Mouse (Mus musculus) heart, embryonic 14.5 days (tissue): Measurements from ENCODE around the gene Bbip1. TPM values are rescaled to one million over a fixed set of nuclear protein-coding genes. Genes with fewer than 3 reads are reported as not detected.
A peak's percentile ranks its signal among the peaks of the same experiment; 100 is the strongest.
"Not testable (repeated sequence)": the region's sequence is repeated elsewhere in the genome, so short reads cannot be mapped to it uniquely, and the experiment has no call there.

Source experiments
- ATAC-seq: fragments of 200-750 bp; cut with Nextera tagmentation; 2 replicates; pipeline ENCODE4 v1.8.0; 2017; ENCODE audit warnings: low read depth, moderate TSS enrichment; ENCODE audit not compliant: insufficient number of reproducible peaks, insufficient read depth, low FRiP score
- H3K27ac ChIP-seq, 2 experiments: fragments of 200-500 bp in 1 of 2; fragments of 300-500 bp in 1 of 2; sonication (generic) in 1 of 2; replicated peaks in 1 of 2; 2 replicates each; pipeline ENCODE4 v1.5.1; 2012 to 2014; ENCODE audit warnings: low read depth in 2 of 2, low read length in 2 of 2, control low read depth in 1 of 2, mild to moderate bottlenecking in 1 of 2, mixed read lengths in 1 of 2; ENCODE audit not compliant: control insufficient read depth in 1 of 2, insufficient read depth in 1 of 2
- H3K27me3 ChIP-seq: fragments of 300-500 bp; sonication (generic); 2 replicates; pipeline ENCODE4 v1.6.1; 2014; ENCODE audit warnings: mild to moderate bottlenecking, low read length, control low read depth; ENCODE audit not compliant: control insufficient read depth, insufficient read depth
- H3K36me3 ChIP-seq: fragments of 300-500 bp; sonication (generic); 2 replicates; pipeline ENCODE4 v1.6.1; 2014; ENCODE audit warnings: mild to moderate bottlenecking, control low read depth, low read length, mixed read lengths; ENCODE audit not compliant: control insufficient read depth, insufficient read depth
- H3K4me1 ChIP-seq, 2 experiments: fragments of 200-500 bp in 1 of 2; fragments of 300-500 bp in 1 of 2; sonication (generic) in 1 of 2; 2 replicates each; pipeline ENCODE4 v1.6.1; 2012 to 2014; ENCODE audit warnings: low read length in 2 of 2, control low read depth in 1 of 2, mixed read lengths in 1 of 2; ENCODE audit not compliant: control insufficient read depth in 2 of 2, insufficient read depth in 2 of 2
- H3K4me2 ChIP-seq: fragments of 300-500 bp; sonication (generic); 2 replicates; pipeline ENCODE4 v1.6.1; 2014; ENCODE audit warnings: mild to moderate bottlenecking, low read length
- H3K4me3 ChIP-seq, 2 experiments: fragments of 200-500 bp in 1 of 2; fragments of 300-500 bp in 1 of 2; sonication (generic) in 1 of 2; 2 replicates each; pipeline ENCODE4 v1.5.1; 2012 to 2014; ENCODE audit warnings: low read length in 2 of 2, mild to moderate bottlenecking in 2 of 2, control low read depth in 1 of 2, low read depth in 1 of 2, moderate library complexity in 1 of 2; ENCODE audit not compliant: control insufficient read depth in 1 of 2, insufficient read depth in 1 of 2
- H3K9ac ChIP-seq: fragments of 300-500 bp; sonication (generic); 2 replicates; pipeline ENCODE4 v1.6.1; 2014; ENCODE audit warnings: mild to moderate bottlenecking, low read length
- H3K9me3 ChIP-seq: fragments of 300-500 bp; sonication (generic); 2 replicates; pipeline ENCODE4 v1.6.1; 2016; ENCODE audit warnings: low read length, control low read depth; ENCODE audit not compliant: control insufficient read depth
- WGBS: fragments of 180-500 bp; shearing (Covaris S2); extraction: QIAGEN DNeasy Blood & Tissue Kit; methylation state at CpG from one replicate; pipeline ENCODE4 v1.1.7; 2014; 5-methylcytosine and 5-hydroxymethylcytosine counted together
- polyA plus RNA-seq: library from polyadenylated mRNA; unstranded; fragments of >200 nt; fragmentation: Nextera tagmentation; extraction: Ambion mirVana; gene quantifications from 2 replicates; pipeline ENCODE4 v1.2.1, GENCODE M21; 2014

The Bbip1 gene
- polyA plus RNA-seq, 1 experiment from 2014 or later, result 73.4 TPM

DNA sequence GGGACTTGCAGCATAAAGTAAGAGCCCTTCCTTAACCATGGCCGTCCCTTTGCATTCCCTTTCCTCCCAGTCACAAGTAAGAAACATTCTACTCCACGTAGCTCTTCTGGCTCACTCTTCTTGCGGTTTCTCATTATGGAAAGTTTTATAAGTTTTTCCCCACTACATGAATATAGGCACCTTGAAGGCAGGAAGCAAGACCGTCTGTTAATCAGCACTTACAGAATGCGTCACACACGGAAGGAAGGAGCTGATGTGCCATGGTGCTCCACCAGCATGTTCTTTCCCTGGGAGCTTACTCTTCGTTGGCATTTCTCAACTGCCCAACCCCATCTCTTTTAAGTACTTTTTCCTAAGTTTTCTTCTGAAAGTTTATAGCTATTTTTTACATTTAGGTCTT, 27.5 kb upstream of the Bbip1 start:
- Histone ChIP-seq H3K4me1 (peaks cover 0 to 3% of the 10 kb centered on the region in 2 experiments; a peak in 1 of 4 replicates), H3K9me3 (no peaks in the 10 kb centered on the region), H3K27me3 (no peaks in the 10 kb centered on the region), H3K36me3 (no peaks in the 10 kb centered on the region), H3K9ac (no peak overlapping the region), H3K27ac (no peak overlapping the region), H3K4me2 (no peak overlapping the region), H3K4me3 (no peak overlapping the region)
- 54% methylated on average over 7 of the region's 7 CpGs for WGBS
- no peak for ATAC-seq

DNA sequence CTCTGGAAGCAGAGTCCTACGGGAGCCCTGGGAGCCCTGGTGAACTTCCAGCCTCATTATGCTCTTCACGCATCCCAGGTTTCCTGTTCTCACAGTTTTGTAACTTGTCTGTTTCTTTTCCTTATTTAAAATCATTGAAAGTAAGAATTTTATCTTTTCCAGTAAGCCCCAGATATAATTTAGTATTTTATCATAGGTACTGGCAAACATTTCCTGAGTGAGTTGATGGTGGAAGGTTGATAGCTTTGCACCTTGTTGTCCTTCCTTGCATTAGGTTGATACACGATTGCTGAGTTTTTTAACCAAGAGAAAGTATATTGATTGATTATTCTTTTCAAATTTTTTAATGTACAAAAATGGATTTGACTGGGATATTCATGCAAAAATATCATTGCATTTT, 24.8 kb upstream of the Bbip1 start:
- Histone ChIP-seq H3K27me3 (no peaks in the 10 kb centered on the region), H3K9ac (no peak overlapping the region), H3K9me3 (no peaks in the 10 kb centered on the region), H3K36me3 (no peaks in the 10 kb centered on the region), H3K4me1 (peaks cover 0 to 3% of the 10 kb centered on the region in 2 experiments; a peak in 1 of 4 replicates), H3K4me3 (no peak overlapping the region), H3K4me2 (no peak overlapping the region), H3K27ac (no peak overlapping the region)
- no peak for ATAC-seq
- WGBS, result 84% methylated on average over 3 of the region's 3 CpGs

DNA sequence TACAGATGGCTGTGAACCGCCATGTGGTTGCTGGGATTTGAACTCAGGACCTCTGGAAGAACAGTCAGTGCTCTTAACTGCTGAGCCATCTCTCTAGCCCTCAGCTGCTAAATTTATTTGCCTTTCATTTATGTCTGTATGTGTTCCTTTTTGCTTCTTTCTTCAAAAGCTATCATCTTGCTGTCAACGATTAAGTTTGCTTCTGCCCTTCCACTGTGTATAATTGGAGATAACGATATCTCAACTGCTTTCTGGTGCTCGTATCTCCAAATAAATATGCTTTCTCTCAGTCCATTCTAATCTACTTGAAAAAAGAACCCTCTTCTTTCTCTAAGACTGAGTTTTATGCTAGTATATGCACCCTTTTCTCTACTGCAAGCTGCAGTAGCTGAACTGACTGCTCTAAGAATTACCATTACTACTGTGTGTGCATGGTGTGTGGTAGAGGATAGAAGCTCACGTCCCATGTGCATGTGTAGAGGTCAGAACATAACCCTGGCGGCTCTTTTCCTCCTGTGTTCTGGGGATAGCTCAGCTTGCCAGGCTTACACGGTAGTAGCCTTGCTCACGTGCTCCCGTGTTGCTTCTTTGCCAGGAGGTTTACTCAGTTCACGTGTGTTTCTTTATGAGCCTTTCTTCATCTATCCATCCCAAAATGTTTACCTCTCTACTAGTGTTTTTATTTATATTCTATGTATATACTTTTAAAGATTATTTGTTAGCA, 20.6 kb upstream of the Bbip1 start:
- no peak for ATAC-seq
- H3K27ac ChIP-seq, result no peak overlapping the region
- 81% methylated on average over 10 of the region's 10 CpGs for WGBS
- no peak overlapping the region for H3K9ac ChIP-seq
- no peak overlapping the region for H3K4me3 ChIP-seq
- no peaks in the 10 kb centered on the region for H3K9me3 ChIP-seq
- H3K27me3 ChIP-seq, result no peaks in the 10 kb centered on the region
- no peaks in the 10 kb centered on the region; the same call in 1 of the 2 replicates for H3K36me3 ChIP-seq
- H3K4me2 ChIP-seq, result no peak overlapping the region
- no peaks in the 10 kb centered on the region for H3K4me1 ChIP-seq

DNA sequence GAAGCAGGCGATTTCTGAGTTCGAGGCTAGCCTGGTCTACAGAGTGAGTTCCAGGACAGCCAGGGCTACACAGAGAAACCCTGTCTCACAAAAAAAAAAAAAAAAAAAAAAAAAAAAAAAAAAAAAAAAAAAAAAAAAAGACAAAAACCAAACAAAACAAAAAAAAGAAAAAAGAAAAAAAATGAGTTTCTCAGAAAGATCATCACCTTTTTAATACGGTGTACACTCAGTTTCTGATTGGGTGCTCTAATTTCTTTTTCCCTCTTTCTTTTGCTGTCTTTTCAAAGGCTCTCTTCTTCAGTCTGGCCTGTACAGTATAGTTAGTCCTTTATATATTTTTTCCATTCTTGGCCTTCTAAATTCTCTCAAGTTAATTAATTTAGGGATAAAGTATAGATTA, 19.9 kb upstream of the Bbip1 start:
- H3K9ac ChIP-seq, H3K4me3 ChIP-seq, H3K27me3 ChIP-seq, H3K4me2 ChIP-seq, ATAC-seq, H3K27ac ChIP-seq, H3K4me1 ChIP-seq, H3K9me3 ChIP-seq, H3K36me3 ChIP-seq: not testable (repeated sequence)
- 97% methylated on average over 3 of the region's 3 CpGs for WGBS

DNA sequence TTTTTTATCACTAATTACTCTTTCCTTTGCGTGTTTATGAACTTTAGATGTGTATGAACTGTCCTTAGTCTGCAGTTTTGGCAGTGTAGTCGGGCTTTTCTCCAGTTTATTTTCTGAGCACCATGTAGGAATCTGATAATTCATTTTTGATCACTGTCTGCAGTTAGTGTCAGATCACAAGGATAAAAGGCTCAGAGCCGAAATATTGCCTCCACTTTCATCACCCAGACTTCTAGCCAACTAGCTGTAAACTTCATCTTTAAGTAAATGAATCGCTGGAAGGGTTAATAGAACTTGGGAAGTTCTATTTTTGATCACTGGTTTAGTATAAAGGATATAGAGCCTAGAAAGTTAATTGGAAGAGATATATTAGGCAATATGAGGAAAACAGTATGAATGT, 18.1 kb upstream of the Bbip1 start:
- no peak for ATAC-seq
- 89% methylated on average over 4 of the region's 4 CpGs for WGBS
- H3K4me3 ChIP-seq, result no peak overlapping the region

DNA sequence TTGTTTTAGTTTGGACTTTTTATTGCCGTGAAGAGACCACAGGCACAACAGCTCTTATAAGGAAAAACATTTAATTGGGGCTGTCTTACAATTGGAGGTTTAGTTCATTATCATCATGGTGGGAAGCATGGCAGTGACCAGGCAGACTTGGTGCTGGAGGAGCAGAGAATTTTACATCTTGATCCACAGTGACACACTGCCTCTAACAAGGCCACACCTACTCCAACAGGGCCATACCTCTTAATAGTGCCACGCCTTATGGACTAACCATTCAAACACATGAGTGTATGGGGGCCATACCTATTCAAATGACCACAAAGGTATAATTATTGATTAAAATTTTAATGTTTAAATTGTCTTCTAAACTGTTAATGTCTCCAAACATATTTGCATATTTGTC, 13.1 kb upstream of the Bbip1 start:
- ATAC-seq, result no peak

More for the DNA sequence above, 18.1 kb upstream of the Bbip1 start:
- Histone ChIP-seq H3K36me3 (no peaks in the 10 kb centered on the region; the same call in 1 of the 2 replicates), H3K4me2 (no peak overlapping the region), H3K27me3 (no peaks in the 10 kb centered on the region), H3K27ac (no peak overlapping the region), H3K9me3 (no peaks in the 10 kb centered on the region), H3K4me1 (no peaks in the 10 kb centered on the region), H3K9ac (no peak overlapping the region)

DNA sequence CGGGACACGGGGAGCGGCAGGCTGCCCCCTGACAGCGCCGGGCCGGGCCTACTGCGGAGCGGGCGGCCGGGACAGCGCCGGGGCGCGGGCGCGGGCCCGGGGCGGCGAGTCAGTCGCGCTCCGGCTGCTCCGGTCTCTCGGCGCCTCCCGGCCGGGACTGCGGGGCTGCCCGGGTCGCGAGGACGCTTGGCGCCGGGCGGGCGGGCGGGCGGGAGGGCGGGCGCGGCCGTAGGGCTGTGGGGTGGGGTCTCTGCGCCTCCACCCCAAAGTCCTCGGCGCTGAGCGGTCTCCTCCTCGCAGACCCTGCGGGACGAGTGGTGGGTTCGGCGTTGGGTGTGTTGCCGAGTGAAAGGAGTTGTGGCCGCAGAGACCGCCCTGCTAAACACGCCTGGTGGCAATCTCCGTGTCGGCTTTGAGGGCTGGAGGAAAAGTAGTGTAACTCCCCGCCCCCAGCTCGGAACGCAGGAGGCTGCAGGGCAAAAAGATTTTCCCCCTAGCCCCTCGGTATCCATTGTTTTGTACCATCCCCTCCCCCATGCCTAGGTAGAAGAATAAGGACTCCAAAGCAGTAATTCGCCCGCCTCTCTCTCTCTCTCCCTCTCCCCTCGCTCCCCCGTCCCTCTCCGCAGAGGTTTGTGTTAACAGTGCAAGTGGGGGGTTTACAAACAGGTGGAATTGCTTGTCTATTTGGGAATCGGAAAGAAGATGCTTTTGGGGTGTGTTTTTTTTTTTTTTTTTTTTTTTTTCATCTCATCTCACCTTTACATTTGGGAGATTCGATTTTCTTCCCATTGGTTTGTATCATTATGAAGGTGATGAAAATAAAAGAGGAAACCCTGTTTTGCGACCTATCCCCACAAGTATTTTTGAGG, 980 bp upstream of the Bbip1 start:
- Histone ChIP-seq H3K27ac (peak overlapping the region; percentile 86 to 98), H3K9me3 (no peaks in the 10 kb centered on the region), H3K27me3 (no peaks in the 10 kb centered on the region), H3K36me3 (no peaks in the 10 kb centered on the region), H3K4me3 (peak overlapping the region; percentile 59 to 93), H3K4me2 (peak overlapping the region; percentile 67), H3K9ac (peak overlapping the region; percentile 98), H3K4me1 (peaks cover 4 to 23% of the 10 kb centered on the region in 2 experiments; a peak in 3 of 4 replicates)
- ATAC-seq, result peak; percentile 7
- WGBS, result 1% methylated on average over 46 of the region's 69 CpGs

More for the DNA sequence above, 13.1 kb upstream of the Bbip1 start:
- no peak overlapping the region for H3K9ac ChIP-seq
- no peaks in the 10 kb centered on the region for H3K9me3 ChIP-seq
- no peaks in the 10 kb centered on the region for H3K4me1 ChIP-seq
- H3K36me3 ChIP-seq, result no peaks in the 10 kb centered on the region
- WGBS, result 92% methylated on average over 2 of the region's 2 CpGs
- H3K4me2 ChIP-seq, result no peak overlapping the region
- H3K27me3 ChIP-seq, result no peaks in the 10 kb centered on the region
- no peak overlapping the region for H3K4me3 ChIP-seq
- no peak overlapping the region for H3K27ac ChIP-seq
